ENCODE assay signal across 16 mouse cellular contexts in genomic region chr5:120628624-120629023, GRCm38 (mm10). TPM values are rescaled to one million over a fixed set of nuclear protein-coding genes. Genes with fewer than 3 reads are reported as not detected.
DNase-seq lines count a peak whose midpoint lies in the region; ATAC-seq and TF ChIP-seq lines count a peak whose summit lies in the region.
"Had no signal": no experiment of that assay in that cellular context is flagged by ENCODE, and none has a peak within 500 bp of the region (broad histone marks: within the 10 kb centered on the region; RNA-seq: fewer than 3 reads in every experiment).

No protein-coding gene starts in this region.

- no peak for TF ChIP-seq POLR2A in heart, adult 2 months (IDR thresholded peaks at IDR 0.05; ENCODE audit: insufficient read depth, low read depth, low read length)
- TF ChIP-seq POLR2A in MEL (IDR thresholded peaks at IDR 0.05; ENCODE audit: control insufficient read depth in 1 of 2, insufficient read depth in 1 of 2, low read depth in 1 of 2, low read length in 2 of 2, poor library complexity in 1 of 2), result no peak

- TF ChIP-seq RAD21 in MEL (IDR thresholded peaks at IDR 0.05; ENCODE audit: low read depth, low read length), result no peak

- no peaks in the 10 kb centered on the region for H3K36me3 ChIP-seq in heart, adult 2 months (ENCODE audit: control insufficient read depth, insufficient read depth, low read length)
- H3K36me3 ChIP-seq in liver, postnatal 0 days (replicated peaks; ENCODE audit: insufficient read depth, low read length), result peaks cover 39% of the 10 kb centered on the region
- peaks cover 3 to 8% of the 10 kb centered on the region in 2 experiments for H3K36me3 ChIP-seq in MEL (ENCODE audit: control insufficient read depth in 1 of 2, insufficient read depth in 2 of 2, low read length in 2 of 2)
- peaks cover 31% of the 10 kb centered on the region for H3K36me3 ChIP-seq in intestine, embryonic 16.5 days (ENCODE audit: control insufficient read depth, insufficient read depth, low read length)

- peaks cover 3% of the 10 kb centered on the region; the same call in 1 of the 2 replicates for H3K9me3 ChIP-seq in liver, postnatal 0 days (ENCODE audit: low read length)
- H3K9me3 ChIP-seq in MEL (replicated peaks; ENCODE audit: insufficient read depth, low read length), result no peaks in the 10 kb centered on the region
- H3K9me3 ChIP-seq in intestine, embryonic 16.5 days (ENCODE audit: control insufficient read depth, low read length), result no peaks in the 10 kb centered on the region
- H3K9me3 ChIP-seq: kidney, embryonic 15.5 days; neural tube, embryonic 13.5 days had no signal

- no peak for TF ChIP-seq CTCF in heart, adult 2 months (IDR thresholded peaks at IDR 0.05)
- no peak for TF ChIP-seq CTCF in liver, postnatal 0 days (IDR thresholded peaks at IDR 0.05; ENCODE audit: low read depth)
- no peak for TF ChIP-seq CTCF in MEL (IDR thresholded peaks at IDR 0.05 in 2 of 3, conservative IDR thresholded peaks at IDR 0.05 in 1 of 3; ENCODE audit: control insufficient read depth in 1 of 3, insufficient read depth in 1 of 3, low read depth in 2 of 3, low read length in 3 of 3, poor library complexity in 1 of 3, severe bottlenecking in 1 of 3)

- peak; percentile 11; the same call in 1 of the 2 replicates for ATAC-seq in liver, postnatal 0 days
- peak; percentile 32 for ATAC-seq in intestine, embryonic 16.5 days
- ATAC-seq: midbrain, embryonic 16.5 days had no signal

- H3K4me1 ChIP-seq in heart, adult 2 months (ENCODE audit: control insufficient read depth, insufficient read depth, low read length), result no peaks in the 10 kb centered on the region
- no peaks in the 10 kb centered on the region for H3K4me1 ChIP-seq in liver, postnatal 0 days (ENCODE audit: insufficient read depth)
- peaks cover 0 to 11% of the 10 kb centered on the region in 2 experiments; a peak in 2 of 4 replicates for H3K4me1 ChIP-seq in MEL (ENCODE audit: control insufficient read depth in 1 of 2, insufficient read depth in 2 of 2, low read length in 2 of 2)
- peaks cover 7% of the 10 kb centered on the region; the same call in 1 of the 2 replicates for H3K4me1 ChIP-seq in intestine, embryonic 16.5 days (ENCODE audit: control insufficient read depth, insufficient read depth, low read length)

- TF ChIP-seq EP300 in heart, adult 2 months (IDR thresholded peaks at IDR 0.05; ENCODE audit: insufficient read depth, low read depth, low read length), result no peak
- TF ChIP-seq EP300 in liver, postnatal 0 days (IDR thresholded peaks at IDR 0.05; ENCODE audit: low read depth), result no peak
- no peak for TF ChIP-seq EP300 in MEL (IDR thresholded peaks at IDR 0.05; ENCODE audit: low read depth in 1 of 2, low read length in 2 of 2)

- WGBS in heart, adult 2 months, result 46% methylated on average over 7 of the region's 7 CpGs
- 61% methylated on average over 7 of the region's 7 CpGs for WGBS in liver, postnatal 0 days (ENCODE audit: insufficient replicate concordance)
- 52% methylated on average over 7 of the region's 7 CpGs for WGBS in intestine, embryonic 16.5 days

- peak; percentile 89 for DNase-seq in heart, adult 11 months
- DNase-seq in heart, adult 2 months, result no peak
- DNase-seq in liver, postnatal 0 days, result peak; percentile 62
- DNase-seq in liver (no peak), MEL (ENCODE audit: low read depth, low spot score) (peak; percentile 66)
- no peak for DNase-seq in embryo, embryonic 10 days (ENCODE audit: low spot score)
- no peak for DNase-seq in gastrocnemius, postnatal 14 days
- DNase-seq: cerebellum, adult 9-10 months; lung, postnatal 14 days had no signal

- no peak overlapping the region for H3K9ac ChIP-seq in heart, adult 2 months (ENCODE audit: low read depth, low read length)
- H3K9ac ChIP-seq in liver, postnatal 0 days (replicated peaks), result no peak overlapping the region
- no peak overlapping the region for H3K9ac ChIP-seq in MEL (ENCODE audit: control insufficient read depth, low read depth, low read length, poor library complexity, severe bottlenecking)
- no peak overlapping the region for H3K9ac ChIP-seq in intestine, embryonic 16.5 days (ENCODE audit: low read depth, low read length)
- H3K9ac ChIP-seq: kidney, embryonic 15.5 days; neural tube, embryonic 13.5 days had no signal

- no peaks in the 10 kb centered on the region for H3K79me2 ChIP-seq in heart, adult 2 months (replicated peaks; ENCODE audit: control insufficient read depth, insufficient read depth, low read length)
- no peaks in the 10 kb centered on the region for H3K79me2 ChIP-seq in MEL (ENCODE audit: control insufficient read depth, insufficient read depth, low read length, poor library complexity)

- H3K27ac ChIP-seq in heart, adult 2 months, result no peak overlapping the region
- H3K27ac ChIP-seq in liver, postnatal 0 days (ENCODE audit: low read depth), result no peak overlapping the region
- H3K27ac ChIP-seq in MEL (ENCODE audit: control insufficient read depth, low read depth, low read length), result no peak overlapping the region
- H3K27ac ChIP-seq in intestine, embryonic 16.5 days (ENCODE audit: low read length), result no peak overlapping the region
- H3K27ac ChIP-seq: kidney, embryonic 15.5 days; neural tube, embryonic 13.5 days had no signal

- H3K4me3 ChIP-seq in heart, adult 2 months, result no peak overlapping the region
- no peak overlapping the region for H3K4me3 ChIP-seq in liver, postnatal 0 days (ENCODE audit: low read depth, low read length)
- no peak overlapping the region for H3K4me3 ChIP-seq in MEL (ENCODE audit: control insufficient read depth in 1 of 2, insufficient read depth in 1 of 2, low read depth in 2 of 2, low read length in 2 of 2)
- H3K4me3 ChIP-seq in intestine, embryonic 16.5 days (ENCODE audit: low read length), result no peak overlapping the region
- H3K4me3 ChIP-seq: kidney, embryonic 15.5 days; neural tube, embryonic 13.5 days had no signal

- H3K4me2 ChIP-seq in liver, postnatal 0 days (ENCODE audit: low read depth, low read length), result no peak overlapping the region
- H3K4me2 ChIP-seq in intestine, embryonic 16.5 days (ENCODE audit: low read depth, low read length), result no peak overlapping the region
- H3K4me2 ChIP-seq: kidney, embryonic 15.5 days; neural tube, embryonic 13.5 days had no signal

- H3K27me3 ChIP-seq in heart, adult 2 months (ENCODE audit: control insufficient read depth, insufficient read depth, low read length), result no peaks in the 10 kb centered on the region
- H3K27me3 ChIP-seq in liver, postnatal 0 days (ENCODE audit: insufficient read depth, low read length), result 0 out of 2 replicates have a peak, but pooled peaks cover 3% of the 10 kb centered on the region
- H3K27me3 ChIP-seq in MEL (ENCODE audit: control insufficient read depth in 1 of 2, insufficient read depth in 2 of 2, low read length in 2 of 2), result no peaks in the 10 kb centered on the region
- H3K27me3 ChIP-seq in intestine, embryonic 16.5 days (replicated peaks; ENCODE audit: control insufficient read depth, insufficient read depth, low read length), result 0 out of 2 replicates have a peak, but pooled peaks cover 7% of the 10 kb centered on the region

- intact Hi-C loops in heart, adult 2 months (cut with DNase I), result no loop called here
- intact Hi-C loops in gastrocnemius, postnatal 14 days (cut with DNase I; ENCODE audit: low total_unique reads), result no loop called here

RNA-seq across cellular contexts. Expression of gene Cfap73, which starts 5.4 kb away (rescaled TPM):
- total RNA-seq in heart, adult 2 months (2021), result not detected
- 0.16 TPM in 1 of 2 replicates, not detected in the other for polyA plus RNA-seq in heart, adult 2 months (2012; rRNA removed)
- not detected in 2 replicates for polyA plus RNA-seq in liver, postnatal 0 days (2015; fragmentation: Nextera tagmentation; extraction: Ambion mirVana)
- not detected in 2 replicates for total RNA-seq in MEL (2012; rRNA removed)
- under 1 TPM in 1 of 2 experiments, not detected in 1; 0.25 TPM for polyA plus RNA-seq in MEL (2012; ENCODE audit: insufficient read depth in 1 of 2, insufficient read length in 2 of 2, low read depth in 1 of 2, low replicate concordance in 2 of 2, missing spikeins in 1 of 2)
- 0.24 TPM in 1 of 2 replicates, not detected in the other for polyA plus RNA-seq in intestine, embryonic 16.5 days (2015; fragmentation: Nextera tagmentation; extraction: Ambion mirVana)
- total RNA-seq in gastrocnemius, postnatal 14 days (2021), result not detected
- total RNA-seq: heart, postnatal 25 days; liver, adult 2 months had no signal
- polyA plus RNA-seq: embryonic facial prominence, embryonic 11.5 days; kidney, embryonic 15.5 days; liver, adult 2 months; neural tube, embryonic 13.5 days had no signal

RNA-seq across cellular contexts. Expression of gene Ddx54, which starts 16.1 kb away (rescaled TPM):
- total RNA-seq in heart, adult 2 months (2021), result 10 to 100 TPM; 21.4 to 22.5 TPM
- polyA plus RNA-seq in heart, adult 2 months (2012; rRNA removed), result 16.2 and 18.2 TPM in 2 replicates
- polyA plus RNA-seq in liver, postnatal 0 days (2015; fragmentation: Nextera tagmentation; extraction: Ambion mirVana), result 14.0 and 15.1 TPM in 2 replicates
- total RNA-seq in MEL (2012; rRNA removed), result 73.8 and 74.8 TPM in 2 replicates
- polyA plus RNA-seq in MEL (2012; ENCODE audit: insufficient read depth in 1 of 2, insufficient read length in 2 of 2, low read depth in 1 of 2, low replicate concordance in 2 of 2, missing spikeins in 1 of 2), result 10 to 100 TPM in 1 of 2 experiments, not detected in 1; 99.9 TPM
- polyA plus RNA-seq in intestine, embryonic 16.5 days (2015; fragmentation: Nextera tagmentation; extraction: Ambion mirVana), result 50.8 and 51.4 TPM in 2 replicates
- total RNA-seq in gastrocnemius, postnatal 14 days (2021), result 10 to 100 TPM; 20.1 to 22.3 TPM

RNA-seq across cellular contexts. Expression of gene Rita1, which starts 16.2 kb away (rescaled TPM):
- total RNA-seq in heart, adult 2 months (2021), result 10 to 100 TPM; 14.2 to 16.0 TPM
- 15.3 and 21.7 TPM in 2 replicates for polyA plus RNA-seq in heart, adult 2 months (2012; rRNA removed)
- 3.1 and 3.4 TPM in 2 replicates for polyA plus RNA-seq in liver, postnatal 0 days (2015; fragmentation: Nextera tagmentation; extraction: Ambion mirVana)
- 14.0 and 18.1 TPM in 2 replicates for total RNA-seq in MEL (2012; rRNA removed)
- 10 to 100 TPM in 1 of 2 experiments, not detected in 1; 22.1 TPM for polyA plus RNA-seq in MEL (2012; ENCODE audit: insufficient read depth in 1 of 2, insufficient read length in 2 of 2, low read depth in 1 of 2, low replicate concordance in 2 of 2, missing spikeins in 1 of 2)
- 12.7 and 12.8 TPM in 2 replicates for polyA plus RNA-seq in intestine, embryonic 16.5 days (2015; fragmentation: Nextera tagmentation; extraction: Ambion mirVana)
- 1 to 10 TPM; 4.3 to 5.3 TPM for total RNA-seq in gastrocnemius, postnatal 14 days (2021)

RNA-seq across cellular contexts. Expression of gene Rasal1, which starts 20.0 kb away (rescaled TPM):
- total RNA-seq in heart, adult 2 months (2021), result not detected
- 0.06 and 0.33 TPM in 2 replicates for polyA plus RNA-seq in heart, adult 2 months (2012; rRNA removed)
- polyA plus RNA-seq in liver, postnatal 0 days (2015; fragmentation: Nextera tagmentation; extraction: Ambion mirVana), result 0.20 and 0.36 TPM in 2 replicates
- total RNA-seq in MEL (2012; rRNA removed), result 0.26 and 0.69 TPM in 2 replicates
- polyA plus RNA-seq in MEL (2012; ENCODE audit: insufficient read depth in 1 of 2, insufficient read length in 2 of 2, low read depth in 1 of 2, low replicate concordance in 2 of 2, missing spikeins in 1 of 2), result 1 to 10 TPM in 1 of 2 experiments, not detected in 1; 4.5 TPM
- 1.8 and 1.9 TPM in 2 replicates for polyA plus RNA-seq in intestine, embryonic 16.5 days (2015; fragmentation: Nextera tagmentation; extraction: Ambion mirVana)
- not detected for total RNA-seq in gastrocnemius, postnatal 14 days (2021)
- total RNA-seq: heart, postnatal 25 days had no signal

RNA-seq across cellular contexts. Expression of gene Iqcd, which starts 39.8 kb away (rescaled TPM):
- total RNA-seq in heart, adult 2 months (2021), result not detected
- polyA plus RNA-seq in heart, adult 2 months (2012; rRNA removed), result 0.14 and 0.20 TPM in 2 replicates
- polyA plus RNA-seq in liver, postnatal 0 days (2015; fragmentation: Nextera tagmentation; extraction: Ambion mirVana), result 0.75 and 0.84 TPM in 2 replicates
- total RNA-seq in MEL (2012; rRNA removed), result 0.62 and 1.1 TPM in 2 replicates
- polyA plus RNA-seq in MEL (2012; ENCODE audit: insufficient read depth in 1 of 2, insufficient read length in 2 of 2, low read depth in 1 of 2, low replicate concordance in 2 of 2, missing spikeins in 1 of 2), result 1 to 10 TPM in 1 of 2 experiments, not detected in 1; 2.2 TPM
- 0.17 and 0.27 TPM in 2 replicates for polyA plus RNA-seq in intestine, embryonic 16.5 days (2015; fragmentation: Nextera tagmentation; extraction: Ambion mirVana)
- under 1 TPM in 1 of 2 experiments, not detected in 1; 0.13 TPM for total RNA-seq in gastrocnemius, postnatal 14 days (2021)
- total RNA-seq: heart, postnatal 25 days had no signal

Comparison
In these comparisons a context has a peak if more than half of its experiments do, and no peak if none do; other contexts are left out.
1. DNase-seq: peak in heart, adult 11 months (single experiment), liver, postnatal 0 days (single experiment) and MEL (single experiment); none in heart, adult 2 months (0 of 2), liver (single experiment), embryo, embryonic 10 days (single experiment) and gastrocnemius, postnatal 14 days (single experiment).